Mouse (Mus musculus) lung, embryonic 14.5 days (tissue): ENCODE measurements at regions not wholly inside any gene's neighbourhood (a gene's known extent, or its start where the extent isn't known, plus 50 kb on each side); places are given as distances from the start of the nearest gene placed in this dataset.
"Not testable (repeated sequence)": the region's sequence is repeated elsewhere in the genome, so short reads cannot be mapped to it uniquely, and the experiment has no call there.

Experiments used
- ATAC-seq: fragments of 200-750 bp; cut with Nextera tagmentation; 2 replicates; pipeline ENCODE4 v1.8.0; 2017; ENCODE audit warnings: mild to moderate bottlenecking, moderate TSS enrichment, moderate library complexity; ENCODE audit not compliant: insufficient read depth
- DNase-seq: peaks from one replicate; pipeline ENCODE4 v3.0.0-alpha.2; 2015
- H3K27ac ChIP-seq: fragments of 300-500 bp; sonication (generic); 2 replicates; pipeline ENCODE4 v1.5.1; 2014; ENCODE audit warnings: low read depth, mild to moderate bottlenecking, moderate library complexity
- H3K27me3 ChIP-seq: fragments of 300-500 bp; sonication (generic); 2 replicates; pipeline ENCODE4 v1.6.1; 2014; ENCODE audit warnings: low read length, control low read depth; ENCODE audit not compliant: insufficient read depth
- H3K36me3 ChIP-seq: fragments of 300-500 bp; sonication (generic); 2 replicates; pipeline ENCODE4 v1.6.1; 2014; ENCODE audit warnings: control low read depth; ENCODE audit not compliant: insufficient read depth
- H3K4me1 ChIP-seq: fragments of 300-500 bp; sonication (generic); 2 replicates; pipeline ENCODE4 v1.6.1; 2014; ENCODE audit warnings: antibody characterized with exemption, control low read depth; ENCODE audit not compliant: insufficient read depth
- H3K4me2 ChIP-seq: fragments of 300-500 bp; sonication (generic); 2 replicates; pipeline ENCODE4 v1.6.1; 2014; ENCODE audit warnings: mild to moderate bottlenecking
- H3K4me3 ChIP-seq: fragments of 300-500 bp; sonication (generic); 2 replicates; pipeline ENCODE4 v1.5.1; 2014; ENCODE audit warnings: low read depth, low read length
- H3K9ac ChIP-seq: fragments of 300-500 bp; sonication (generic); 2 replicates; pipeline ENCODE4 v1.6.1; 2014
- H3K9me3 ChIP-seq: fragments of 300-500 bp; sonication (generic); 2 replicates; pipeline ENCODE4 v1.6.1; 2016; ENCODE audit warnings: low read depth, low read length, control low read depth
- CTCF ChIP-seq: IDR thresholded peaks from 2 replicates; pipeline ENCODE4 v1.5.1; 2016; ENCODE audit warnings: antibody characterized with exemption, low read depth
- WGBS: fragments of 180-500 bp; shearing (Covaris S2); extraction: QIAGEN DNeasy Blood & Tissue Kit; methylation state at CpG from one replicate; pipeline ENCODE4 v1.1.7; 2014; 5-methylcytosine and 5-hydroxymethylcytosine counted together

DNA sequence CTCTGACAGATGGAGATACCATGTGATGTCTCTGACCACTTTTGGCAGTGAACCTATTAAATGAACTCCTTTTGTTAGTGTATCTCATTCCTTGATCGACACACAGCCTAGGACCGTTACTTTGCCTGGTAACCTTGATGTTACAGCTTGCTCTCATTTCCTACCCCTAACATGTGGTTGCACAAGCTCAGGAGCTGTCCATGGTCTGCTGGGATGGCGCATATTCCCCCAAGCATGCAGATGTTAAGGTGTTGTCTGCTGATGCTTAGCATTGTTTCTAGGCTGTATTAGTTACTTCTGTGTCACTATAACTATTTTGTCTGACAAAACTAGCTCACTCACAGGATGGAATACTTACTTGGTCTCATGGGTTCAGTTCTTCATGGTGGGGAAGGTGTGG lies 113.6 kb upstream of the Zfp746 start:
- ATAC-seq (no peak), DNase-seq (peak; percentile 57)
- H3K4me3 ChIP-seq = no peak overlapping the region
- WGBS = 42% methylated on average over 3 of the region's 3 CpGs
- H3K9me3 ChIP-seq = no peaks in the 10 kb centered on the region
- TF ChIP-seq CTCF = no peak
- no peaks in the 10 kb centered on the region for H3K4me1 ChIP-seq
- no peaks in the 10 kb centered on the region for H3K36me3 ChIP-seq
- no peaks in the 10 kb centered on the region for H3K27me3 ChIP-seq
- H3K9ac ChIP-seq = no peak overlapping the region
- H3K4me2 ChIP-seq = no peak overlapping the region
- no peak overlapping the region for H3K27ac ChIP-seq

GRCm38 (mm10) chr6:48198806-48199205 lies 112.4 kb upstream of the Zfp746 start:
- H3K36me3 ChIP-seq = no peaks in the 10 kb centered on the region
- no peak overlapping the region for H3K4me2 ChIP-seq
- DNase-seq (no peak), ATAC-seq (no peak)
- no peaks in the 10 kb centered on the region for H3K27me3 ChIP-seq
- no peak for TF ChIP-seq CTCF
- no peak overlapping the region for H3K9ac ChIP-seq
- no peak overlapping the region for H3K4me3 ChIP-seq
- 86% methylated on average over 1 of the region's 1 CpGs for WGBS
- no peaks in the 10 kb centered on the region for H3K9me3 ChIP-seq
- H3K27ac ChIP-seq = no peak overlapping the region
- H3K4me1 ChIP-seq = no peaks in the 10 kb centered on the region

DNA sequence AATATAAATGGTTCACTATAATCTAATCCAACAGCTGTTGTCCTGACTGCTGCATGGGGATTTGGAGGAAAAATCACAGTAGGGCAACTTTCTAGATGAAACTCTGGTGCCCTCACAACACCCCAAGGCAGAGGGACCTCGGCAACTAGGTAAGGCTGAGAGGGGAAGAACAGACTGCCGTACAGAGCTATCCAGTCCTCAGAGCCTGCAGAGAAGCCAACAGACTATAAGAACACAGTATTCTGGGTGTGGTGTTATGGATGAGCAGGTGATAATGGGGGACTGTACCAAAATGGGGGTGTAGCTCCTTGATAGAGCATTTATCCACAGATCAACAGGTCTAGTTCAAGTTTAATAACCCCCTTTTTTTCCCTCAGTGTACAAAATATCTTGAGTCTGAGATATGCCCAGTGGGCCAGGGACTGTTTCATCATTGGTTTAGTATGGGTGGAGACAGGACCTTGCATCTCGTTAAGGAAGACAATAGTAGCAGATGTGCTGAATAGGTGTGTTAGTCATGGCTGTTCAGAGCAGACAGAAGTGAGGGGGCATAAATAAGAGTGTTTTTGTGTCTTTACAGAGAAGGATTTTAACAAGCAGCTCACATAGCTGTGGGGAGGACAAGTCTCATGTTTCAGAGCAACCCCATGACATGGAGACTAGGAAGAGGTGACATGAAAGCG lies 111.4 kb upstream of the Zfp746 start:
- 82% methylated on average over 4 of the region's 4 CpGs for WGBS
- ATAC-seq = no peak
- Histone ChIP-seq H3K4me3 (no peak overlapping the region), H3K4me2 (no peak overlapping the region), H3K36me3 (no peaks in the 10 kb centered on the region), H3K4me1 (no peaks in the 10 kb centered on the region), H3K27me3 (no peaks in the 10 kb centered on the region), H3K27ac (no peak overlapping the region), H3K9me3 (no peaks in the 10 kb centered on the region), H3K9ac (no peak overlapping the region)
- TF ChIP-seq CTCF = no peak
- no peak for DNase-seq

- H3K4me1 ChIP-seq, H3K27ac ChIP-seq, H3K27me3 ChIP-seq, H3K4me2 ChIP-seq, H3K9me3 ChIP-seq, DNase-seq, H3K4me3 ChIP-seq, H3K36me3 ChIP-seq, H3K9ac ChIP-seq, ATAC-seq: not testable (repeated sequence)
- WGBS = 73% methylated on average over 2 of the region's 2 CpGs
Observed at GRCm38 (mm10) chr6:48188363-48188762, 102.0 kb upstream of the Zfp746 start.

DNA sequence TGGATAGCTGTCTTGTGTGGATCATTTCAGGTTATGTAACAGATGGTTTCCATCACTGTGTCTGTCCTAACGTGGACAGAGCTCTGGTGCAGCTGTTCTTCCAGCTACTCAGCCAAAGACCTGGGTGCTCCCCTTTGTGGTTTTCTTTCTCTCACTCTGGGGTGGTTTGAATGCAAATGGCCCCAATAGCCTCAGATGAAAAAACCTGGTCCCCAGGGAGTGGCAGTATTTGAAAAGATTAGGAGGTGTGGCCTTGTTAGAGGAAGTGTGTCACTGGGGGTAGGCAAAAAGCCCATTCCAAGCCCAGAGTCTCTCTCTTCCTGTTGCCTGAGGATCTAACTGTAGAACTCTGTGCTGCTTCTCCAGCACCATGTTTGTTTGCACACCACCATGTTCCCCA lies 98.9 kb upstream of the Zfp746 start:
- Histone ChIP-seq H3K27me3 (no peaks in the 10 kb centered on the region), H3K36me3 (no peaks in the 10 kb centered on the region), H3K4me3 (no peak overlapping the region), H3K9me3 (no peaks in the 10 kb centered on the region), H3K27ac (no peak overlapping the region), H3K9ac (no peak overlapping the region), H3K4me1 (no peaks in the 10 kb centered on the region), H3K4me2 (no peak overlapping the region)
- no peak for ATAC-seq
- 14% methylated on average over 1 of the region's 1 CpGs for WGBS
- DNase-seq = no peak
- TF ChIP-seq CTCF = no peak

- WGBS = 56% methylated on average over 3 of the region's 3 CpGs
Observed at GRCm38 (mm10) chr6:48178360-48179120, 92.1 kb upstream of the Zfp746 start.

GRCm38 (mm10) chr6:48177936-48178335 lies 91.5 kb upstream of the Zfp746 start:
- Histone ChIP-seq H3K4me2 (no peak overlapping the region), H3K9me3 (no peaks in the 10 kb centered on the region), H3K4me3 (no peak overlapping the region), H3K27ac (no peak overlapping the region), H3K36me3 (no peaks in the 10 kb centered on the region), H3K9ac (no peak overlapping the region), H3K27me3 (no peaks in the 10 kb centered on the region), H3K4me1 (no peaks in the 10 kb centered on the region)
- DNase-seq (peak; percentile 93), ATAC-seq (no peak)
- peak; percentile 60 for TF ChIP-seq CTCF
- WGBS = 7% methylated on average over 2 of the region's 2 CpGs

More at GRCm38 (mm10) chr6:48178360-48179120, 92.1 kb upstream of the Zfp746 start:
- H3K27ac ChIP-seq = no peak overlapping the region
- H3K4me2 ChIP-seq = no peak overlapping the region
- H3K9ac ChIP-seq = no peak overlapping the region
- H3K27me3 ChIP-seq = no peaks in the 10 kb centered on the region
- no peaks in the 10 kb centered on the region for H3K9me3 ChIP-seq
- ATAC-seq (no peak), DNase-seq (no peak)
- no peak for TF ChIP-seq CTCF
- no peaks in the 10 kb centered on the region for H3K4me1 ChIP-seq
- H3K4me3 ChIP-seq = no peak overlapping the region
- no peaks in the 10 kb centered on the region for H3K36me3 ChIP-seq
